Mouse (Mus musculus) cortical plate, adult 2 months (tissue): ENCODE data around the gene Emilin3. TPM values are rescaled to one million over a fixed set of nuclear protein-coding genes. Genes with fewer than 3 reads are reported as not detected.

Experiments used
- H3K27ac ChIP-seq: fragments of 200-500 bp; 2 replicates; pipeline ENCODE4 v1.5.1; 2012; ENCODE audit warnings: low read length, control low read depth, inconsistent platforms; ENCODE audit not compliant: insufficient read depth
- H3K4me1 ChIP-seq: fragments of 200-500 bp; 2 replicates; pipeline ENCODE4 v1.6.1; 2011; ENCODE audit warnings: low read length; ENCODE audit not compliant: control insufficient read depth, insufficient read depth
- H3K4me3 ChIP-seq: fragments of 200-500 bp; 2 replicates; pipeline ENCODE4 v1.5.1; 2011; ENCODE audit warnings: mild to moderate bottlenecking, low read length, control low read depth; ENCODE audit not compliant: insufficient read depth
- CTCF ChIP-seq: fragments of 200-500 bp; IDR thresholded peaks from 2 replicates; pipeline ENCODE4 v1.5.1; 2011; ENCODE audit warnings: mild to moderate bottlenecking, control low read depth, low read length; ENCODE audit not compliant: insufficient read depth; ENCODE audit errors: extremely low read depth
- POLR2A ChIP-seq: fragments of 200-500 bp; IDR thresholded peaks from 2 replicates; pipeline ENCODE4 v1.6.1; 2011; ENCODE audit warnings: mild to moderate bottlenecking, low read length, control low read depth; ENCODE audit not compliant: insufficient read depth; ENCODE audit errors: extremely low read depth
- polyA plus RNA-seq: library from polyadenylated mRNA; depleted of rRNA; stranded (reverse); fragments of >200 nt; gene quantifications from 2 replicates; pipeline ENCODE4 v1.2.3, GENCODE M21; 2012

Gene Emilin3
- polyA plus RNA-seq, 1 experiment = 0.10 TPM

DNA sequence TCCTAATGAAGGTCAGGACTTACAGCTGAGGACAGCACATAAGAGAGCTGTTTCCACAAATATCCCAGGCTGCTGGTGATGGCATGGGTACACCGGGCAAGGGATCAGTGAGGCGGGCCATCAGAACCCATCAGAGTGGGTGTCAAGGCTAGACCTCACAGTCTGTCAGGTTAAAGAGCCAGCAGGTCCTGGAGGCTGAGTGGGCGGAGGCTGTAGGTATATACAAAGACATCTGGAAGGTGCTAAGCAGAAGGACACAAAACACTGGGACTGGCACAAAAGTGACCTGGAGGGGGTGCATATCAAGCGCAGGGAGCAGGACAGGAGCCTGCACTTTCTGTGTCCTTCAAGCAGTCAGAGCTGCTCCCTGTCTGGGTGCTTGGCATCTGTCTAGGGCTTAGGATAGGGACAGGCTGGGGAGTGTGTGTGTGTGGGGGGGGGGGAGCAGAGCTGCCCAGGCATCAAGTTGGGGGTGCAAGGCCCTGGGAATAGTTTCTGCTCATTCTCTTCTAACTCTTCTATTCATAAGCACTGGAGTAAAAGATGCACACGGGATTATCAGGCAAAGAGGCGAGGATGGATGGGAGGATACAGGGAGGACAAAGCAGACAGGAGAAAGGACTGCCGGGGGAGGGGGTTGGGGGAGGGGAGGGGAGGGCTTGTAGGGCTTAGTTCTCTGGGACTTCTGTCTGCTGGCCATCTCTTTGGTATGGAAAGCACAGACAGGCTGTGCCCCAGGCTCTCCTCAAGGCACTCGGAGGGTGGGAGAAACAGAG, 6.2 kb upstream of the Emilin3 start:
- TF ChIP-seq POLR2A = no peak
- no peak for TF ChIP-seq CTCF
- H3K4me3 ChIP-seq = no peak overlapping the region
- no peaks in the 10 kb centered on the region for H3K4me1 ChIP-seq
- H3K27ac ChIP-seq = no peak overlapping the region

- Histone ChIP-seq H3K27ac (no peak overlapping the region), H3K4me1 (no peaks in the 10 kb centered on the region), H3K4me3 (no peak overlapping the region)
- TF ChIP-seq POLR2A = no peak
- TF ChIP-seq CTCF = no peak
Measured at GRCm38 (mm10) chr2:160917313-160917712, 5.2 kb upstream of the Emilin3 start.

- no peak overlapping the region for H3K27ac ChIP-seq
- no peak overlapping the region for H3K4me3 ChIP-seq
- no peak for TF ChIP-seq CTCF
- no peak for TF ChIP-seq POLR2A
- no peaks in the 10 kb centered on the region for H3K4me1 ChIP-seq
Measured at GRCm38 (mm10) chr2:160916714-160917113, 4.6 kb upstream of the Emilin3 start.

DNA sequence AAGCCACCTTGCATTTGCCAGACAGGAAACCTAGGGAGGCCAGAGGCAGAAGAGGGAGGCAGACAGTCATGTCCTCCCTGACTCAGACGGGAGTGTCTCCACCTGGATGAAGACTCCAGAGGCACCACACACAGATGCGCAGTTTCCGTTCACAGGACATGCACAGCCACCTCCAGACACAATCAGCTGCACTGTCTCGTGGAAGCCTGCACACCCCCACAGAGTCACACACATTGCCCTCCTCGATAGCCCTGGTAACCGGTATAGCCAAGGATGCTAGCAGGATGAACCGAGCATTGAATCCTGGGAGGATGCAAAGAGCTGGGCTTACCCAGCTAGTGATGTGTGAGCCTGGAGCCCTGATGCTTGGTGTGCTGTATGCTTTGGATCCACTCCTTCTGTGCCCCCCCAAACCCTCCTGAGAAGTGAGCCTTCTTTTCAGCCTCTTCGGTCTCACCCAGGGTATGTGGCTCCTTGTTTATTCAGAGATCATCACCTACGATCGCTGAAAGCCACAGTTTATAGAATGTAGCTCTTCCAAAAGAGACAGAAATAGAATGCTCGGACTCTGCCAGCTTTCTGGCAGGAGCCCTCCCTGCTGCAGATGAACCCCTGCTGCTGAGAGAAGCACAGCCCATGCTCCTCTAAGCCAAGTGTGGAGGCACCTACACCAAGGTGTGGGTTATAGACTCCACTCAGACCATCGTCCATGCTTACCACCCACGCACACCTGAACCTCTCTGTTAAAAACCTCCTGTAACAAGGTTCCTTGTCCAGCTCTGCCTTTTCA, 3.9 kb upstream of the Emilin3 start:
- Histone ChIP-seq H3K4me1 (no peaks in the 10 kb centered on the region), H3K27ac (no peak overlapping the region), H3K4me3 (no peak overlapping the region)
- TF ChIP-seq CTCF (no peak), POLR2A (no peak)

DNA sequence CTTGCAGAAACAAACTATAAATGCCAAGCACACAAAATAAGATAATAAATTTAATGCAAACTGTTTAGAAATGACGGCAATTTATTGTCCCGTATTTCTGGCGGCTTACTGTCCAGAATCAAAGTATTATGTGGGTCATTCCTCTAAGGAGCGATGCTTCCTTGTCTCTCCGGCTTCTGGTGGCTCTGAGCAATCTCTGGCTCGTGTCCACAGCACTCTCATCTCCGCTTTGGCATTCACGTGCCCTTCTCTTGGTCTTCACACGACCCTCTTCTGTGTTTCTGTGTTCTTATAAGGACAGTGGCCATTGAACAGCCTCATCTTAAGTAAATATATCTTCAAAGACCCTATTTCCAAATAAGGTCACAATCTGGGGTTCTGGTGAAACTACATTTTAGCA, 2.5 kb upstream of the Emilin3 start:
- Histone ChIP-seq H3K4me1 (no peaks in the 10 kb centered on the region), H3K4me3 (no peak overlapping the region), H3K27ac (no peak overlapping the region)
- no peak for TF ChIP-seq CTCF
- TF ChIP-seq POLR2A = no peak

GRCm38 (mm10) chr2:160911558-160912201, 448 bp downstream of the Emilin3 start:
- no peak overlapping the region for H3K27ac ChIP-seq
- no peak for TF ChIP-seq CTCF
- TF ChIP-seq POLR2A = no peak
- no peak overlapping the region for H3K4me3 ChIP-seq
- H3K4me1 ChIP-seq = no peaks in the 10 kb centered on the region

GRCm38 (mm10) chr2:160910633-160911032, 1.5 kb downstream of the Emilin3 start:
- TF ChIP-seq CTCF (no peak), POLR2A (no peak)
- no peak overlapping the region for H3K27ac ChIP-seq
- no peak overlapping the region for H3K4me3 ChIP-seq
- no peaks in the 10 kb centered on the region for H3K4me1 ChIP-seq

DNA sequence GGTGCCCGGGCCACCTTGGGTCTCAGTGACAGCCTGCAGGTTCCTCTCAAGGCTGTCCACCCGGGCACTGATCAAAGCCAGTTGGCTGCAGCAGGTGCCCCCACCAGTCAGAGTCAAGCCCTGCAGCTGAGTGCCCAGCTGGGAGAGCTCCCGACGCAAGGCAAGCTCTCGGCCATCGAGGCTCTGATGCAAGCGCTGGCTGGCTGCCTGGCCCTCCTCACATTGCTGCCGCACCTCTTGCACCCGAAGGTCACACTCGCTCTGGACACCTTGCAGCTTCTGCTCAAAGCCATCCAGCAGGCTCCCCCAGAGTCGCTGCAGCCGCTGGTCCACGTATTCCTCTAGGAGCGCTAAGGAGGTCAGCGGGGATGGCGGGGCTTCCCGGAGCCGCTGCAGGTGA, 3.5 kb downstream of the Emilin3 start:
- Histone ChIP-seq H3K27ac (no peak overlapping the region), H3K4me1 (no peaks in the 10 kb centered on the region), H3K4me3 (no peak overlapping the region)
- TF ChIP-seq POLR2A (no peak), CTCF (no peak)

DNA sequence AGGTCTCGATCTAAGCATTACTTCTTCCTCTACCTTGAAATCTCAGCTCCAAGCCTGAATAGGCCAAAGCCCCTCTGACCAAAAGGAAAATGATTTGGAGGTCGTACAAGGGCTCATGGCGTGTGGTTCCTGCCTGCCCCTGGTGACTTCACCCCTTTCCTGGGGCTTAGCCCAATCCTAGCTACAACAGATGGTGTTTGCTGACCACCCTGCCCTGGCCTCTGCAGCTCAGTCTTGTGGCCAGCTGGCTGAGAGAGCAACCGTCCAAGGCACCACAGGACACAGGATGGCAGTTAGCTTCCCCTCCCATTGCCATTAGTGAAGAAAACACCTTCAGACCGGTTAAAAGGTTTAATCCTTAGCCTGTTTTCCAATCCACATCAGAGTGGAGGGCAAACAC, 6.0 kb downstream of the Emilin3 start:
- TF ChIP-seq CTCF (no peak), POLR2A (no peak)
- Histone ChIP-seq H3K4me1 (no peaks in the 10 kb centered on the region), H3K4me3 (no peak overlapping the region), H3K27ac (no peak overlapping the region)

GRCm38 (mm10) chr2:160905301-160905700, 6.8 kb downstream of the Emilin3 start:
- TF ChIP-seq CTCF = no peak
- TF ChIP-seq POLR2A = no peak
- no peaks in the 10 kb centered on the region for H3K4me1 ChIP-seq
- H3K27ac ChIP-seq = no peak overlapping the region
- no peak overlapping the region for H3K4me3 ChIP-seq
